Mouse (Mus musculus) adrenal gland, postnatal 0 days (tissue): ENCODE results near the gene Gm9945. TPM values are rescaled to one million over a fixed set of nuclear protein-coding genes. Genes with fewer than 3 reads are reported as not detected.

Experiments
- polyA plus RNA-seq: library from polyadenylated mRNA; unstranded; fragments of >200 nt; fragmentation: Nextera tagmentation; extraction: Ambion mirVana; gene quantifications from 2 replicates; pipeline ENCODE4 v1.2.1, GENCODE M21; 2015

Gm9945 gene
- not detected in 2 replicates for polyA plus RNA-seq

GRCm38 (mm10) chr11:53479783-53480301 lies at the start of gene Gm9945, which contains the start of gene Sowaha:
TSS of gene Gm9945 (plus strand) at chr11:53480166.
TSS of gene Sowaha (minus strand) at chr11:53480274.

GRCm38 (mm10) chr11:53430670-53431346 lies 49.2 kb upstream of the Gm9945 start, which contains the start of the genes Uqcrq and Gdf9:
TSS of gene Uqcrq (minus strand) at chr11:53430831.
TSS of gene Gdf9 (plus strand) at chr11:53431023.

GRCm38 (mm10) chr11:53456474-53457371 lies 23.2 kb upstream of the Gm9945 start, which contains the start of the genes Gm10447 and Shroom1:
TSS of gene Gm10447 (minus strand) at chr11:53457110.
TSS of gene Shroom1 (plus strand) at chr11:53457205.

GRCm38 (mm10) chr11:53469968-53470695 lies 9.8 kb upstream of the Gm9945 start, which contains the start of gene Gm9837:
TSS of gene Gm9837 (minus strand) at chr11:53470479.

GRCm38 (mm10) chr11:53519207-53520121 lies 39.5 kb downstream of the Gm9945 start, which contains the start of gene Sept8:
TSS of gene Sept8 (plus strand) at chr11:53519257.

Other genes starting within 250 kb of the Gm9945 start
- gene Hspa4, start 179.7 kb upstream of the Gm9945 start, polyA plus RNA-seq = 38.3 and 72.3 TPM in 2 replicates
- gene Zcchc10, start 155.5 kb upstream of the Gm9945 start, polyA plus RNA-seq = 16.0 and 16.5 TPM in 2 replicates
- 27.4 and 49.1 TPM in 2 replicates for gene Aff4, start 129.3 kb upstream of the Gm9945 start, polyA plus RNA-seq
- gene Leap2, start 57.0 kb upstream of the Gm9945 start, polyA plus RNA-seq = 5.2 and 5.8 TPM in 2 replicates
- gene Uqcrq, start 49.3 kb upstream of the Gm9945 start, polyA plus RNA-seq = 1,354 and 1,609 TPM in 2 replicates
- 0.50 and 0.92 TPM in 2 replicates for gene Gdf9, start 49.1 kb upstream of the Gm9945 start, polyA plus RNA-seq
- gene Gm10447, start 23.1 kb upstream of the Gm9945 start, polyA plus RNA-seq = 0.38 and 0.47 TPM in 2 replicates
- gene Shroom1, start 23.0 kb upstream of the Gm9945 start, polyA plus RNA-seq = 3.2 and 3.6 TPM in 2 replicates
- gene Gm9837, start 9.7 kb upstream of the Gm9945 start, polyA plus RNA-seq = not detected in 2 replicates
- 0.49 and 0.81 TPM in 2 replicates for gene Sowaha, start 108 bp downstream of the Gm9945 start, polyA plus RNA-seq
- 19.4 and 20.2 TPM in 2 replicates for gene Sept8, start 39.1 kb downstream of the Gm9945 start, polyA plus RNA-seq
- 61.3 and 63.0 TPM in 2 replicates for gene Kif3a, start 87.2 kb downstream of the Gm9945 start, polyA plus RNA-seq
- 0.70 and 1.3 TPM in 2 replicates for gene Il4, start 138.5 kb downstream of the Gm9945 start, polyA plus RNA-seq
- not detected in 2 replicates for gene Il13, start 154.5 kb downstream of the Gm9945 start, polyA plus RNA-seq
- gene Rad50, start 227.2 kb downstream of the Gm9945 start, polyA plus RNA-seq = 15.3 and 23.1 TPM in 2 replicates
- gene Il5, start 240.6 kb downstream of the Gm9945 start, polyA plus RNA-seq = not detected in 2 replicates